Mouse (Mus musculus): Measurements from ENCODE around the gene Susd1.

Gene Susd1

DNA sequence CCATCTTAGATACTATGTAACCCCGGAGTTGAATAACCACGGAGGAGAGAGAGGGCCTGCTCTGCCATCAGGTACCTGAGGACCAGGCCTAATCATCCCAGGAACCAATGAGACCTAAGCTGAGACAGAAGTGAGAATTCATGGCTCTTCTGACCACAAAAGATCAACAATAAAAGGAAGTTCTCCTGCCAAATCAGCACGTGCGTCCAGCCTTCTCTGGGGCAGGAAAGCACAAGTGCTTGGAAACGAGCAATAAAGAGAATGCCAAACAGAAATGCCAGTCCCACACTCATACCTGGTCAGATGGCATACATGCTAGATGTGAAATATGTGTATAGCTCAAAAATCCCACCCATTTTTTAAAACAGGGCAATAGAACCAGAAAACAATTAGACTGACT lies 58.6 kb downstream of the Susd1 start:
- no peak for DNase-seq

DNA sequence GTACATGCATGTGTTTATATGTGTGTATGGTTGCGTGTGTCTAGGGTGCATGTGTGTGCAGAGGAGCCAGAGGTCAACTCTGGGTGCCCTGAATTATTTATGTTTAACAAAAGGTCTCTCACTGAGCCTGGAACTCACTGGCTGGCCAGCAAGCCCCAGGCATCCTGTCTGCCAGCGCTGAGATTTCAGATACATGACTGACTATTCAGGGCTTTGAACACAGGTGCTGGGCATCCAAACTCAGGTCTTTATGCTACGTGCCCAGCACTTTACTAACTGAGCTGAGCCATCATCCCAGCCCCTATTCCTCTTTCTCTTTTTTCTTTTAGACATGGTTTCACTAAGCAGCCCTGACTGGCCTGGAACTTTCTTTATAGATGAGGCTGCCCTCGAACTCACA lies 59.8 kb downstream of the Susd1 start:
- no peak for DNase-seq

DNA sequence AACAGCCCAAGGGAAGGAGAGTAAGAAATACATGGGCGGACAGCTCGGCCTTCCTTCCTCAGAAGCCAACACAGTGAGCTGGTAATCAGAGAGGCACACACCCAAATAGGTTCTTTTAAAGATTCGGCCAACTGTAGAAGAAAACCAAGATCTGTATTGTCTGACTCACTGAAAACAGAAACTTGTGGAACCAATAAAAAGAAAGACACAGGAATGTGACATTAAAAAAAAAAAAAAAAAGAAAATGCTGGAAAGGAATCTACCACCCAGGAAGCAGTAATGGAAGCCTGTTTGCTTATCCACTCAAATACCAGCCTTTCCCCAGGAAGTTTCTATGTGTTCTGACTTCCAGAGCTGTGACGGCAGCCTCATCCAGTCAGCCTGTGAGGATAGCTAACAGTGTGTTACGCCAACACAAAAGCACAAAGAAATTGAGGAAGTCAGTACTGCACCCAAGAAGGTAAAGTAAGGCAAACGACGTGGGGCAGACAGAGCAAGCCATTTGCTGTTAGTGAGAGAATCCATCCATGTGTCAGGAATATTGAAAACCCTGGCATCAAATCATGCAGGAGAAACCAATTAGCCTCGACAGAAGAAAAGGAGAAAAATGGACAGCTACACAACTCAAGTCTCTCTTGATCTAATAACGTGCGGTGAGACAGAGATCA lies 64.0 kb downstream of the Susd1 start:
- DNase-seq, result no peak

DNA sequence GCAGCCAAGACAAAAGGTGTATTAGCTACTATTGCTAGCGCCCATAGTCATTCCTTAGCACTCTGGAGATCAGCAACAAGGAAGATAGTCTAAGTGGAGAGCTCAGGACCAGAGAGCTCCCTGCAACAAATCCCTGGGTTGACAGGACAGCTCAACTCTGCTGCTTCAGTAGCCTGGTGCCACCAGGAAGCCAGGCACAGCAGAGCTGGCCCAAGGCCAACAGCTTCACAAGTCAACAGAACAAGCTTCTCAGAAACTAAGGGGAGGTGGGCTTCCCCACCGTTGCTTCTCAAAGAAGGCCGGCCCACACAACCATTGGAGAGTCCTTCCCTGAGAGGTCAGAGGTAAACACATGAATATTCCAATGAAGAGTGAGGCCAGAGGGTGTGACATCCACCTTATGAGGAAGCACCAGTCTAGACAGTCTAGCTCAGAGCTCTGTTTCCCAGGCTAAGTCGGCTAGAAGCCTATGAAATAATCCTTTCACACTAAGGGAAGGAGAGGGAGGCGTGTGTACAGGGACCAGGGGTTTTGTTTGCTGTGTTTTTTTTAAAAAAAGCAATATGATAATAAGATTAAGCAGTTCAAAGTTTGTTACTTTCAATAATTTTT lies 65.8 kb downstream of the Susd1 start:
- no peak for DNase-seq

DNA sequence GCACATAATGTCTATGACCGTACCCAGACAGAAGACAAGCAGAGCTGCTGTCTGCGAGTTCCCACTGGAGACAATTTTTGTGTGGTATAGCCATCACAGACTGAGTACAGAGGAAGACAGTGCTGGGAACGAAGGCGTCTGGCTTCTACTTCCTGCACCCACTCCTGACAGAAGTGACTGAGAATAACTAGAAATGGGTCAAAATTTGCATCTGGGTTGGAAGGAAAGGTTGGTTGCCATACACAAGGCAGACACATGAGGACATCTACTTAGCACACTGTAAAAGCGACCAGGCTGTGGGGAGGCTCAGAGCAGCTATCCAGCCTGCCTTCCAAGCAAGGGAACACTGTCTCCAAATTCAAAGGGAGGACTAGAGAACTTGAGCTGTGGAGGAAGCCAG lies 66.5 kb downstream of the Susd1 start:
- no peak for DNase-seq

DNA sequence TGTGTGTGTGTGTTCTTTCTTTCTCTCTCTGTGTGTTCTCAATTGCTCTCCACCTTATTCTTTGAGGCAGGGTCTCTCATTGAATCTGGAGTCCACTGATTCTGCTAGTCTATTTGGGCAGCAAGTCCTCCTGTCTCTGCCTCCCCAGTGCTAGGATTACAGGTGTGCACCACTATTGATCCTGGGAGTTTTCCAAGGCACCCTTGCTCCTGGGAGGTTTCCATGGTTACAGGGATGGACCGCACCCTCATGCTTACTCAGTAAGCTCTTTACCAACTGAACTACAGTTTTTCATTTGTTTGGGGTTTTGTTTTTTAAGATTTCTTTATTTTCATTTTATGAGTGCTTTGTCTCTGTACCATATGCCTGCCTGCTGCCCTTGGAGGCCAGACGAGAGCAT lies 68.5 kb downstream of the Susd1 start:
- DNase-seq, result no peak

DNA sequence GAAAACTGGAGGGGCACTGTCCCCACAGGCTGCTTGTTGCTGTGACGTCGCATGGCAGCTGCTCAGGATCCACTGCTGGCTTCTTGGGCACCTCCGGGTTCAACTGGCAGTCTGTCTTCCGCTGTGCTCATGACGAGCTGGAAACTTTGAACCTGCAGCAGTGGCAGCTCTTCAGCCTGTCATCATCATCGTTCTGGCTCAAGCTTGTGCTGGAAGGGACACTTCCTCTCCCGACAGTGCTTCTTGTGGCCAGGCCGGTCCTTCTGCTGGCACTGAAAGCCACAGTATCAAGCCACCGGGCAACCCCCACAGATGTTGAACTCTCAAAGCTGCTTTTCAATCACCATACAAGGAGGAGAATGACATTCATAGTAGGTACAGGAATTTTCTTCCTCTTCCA lies 70.3 kb downstream of the Susd1 start:
- DNase-seq, result no peak

DNA sequence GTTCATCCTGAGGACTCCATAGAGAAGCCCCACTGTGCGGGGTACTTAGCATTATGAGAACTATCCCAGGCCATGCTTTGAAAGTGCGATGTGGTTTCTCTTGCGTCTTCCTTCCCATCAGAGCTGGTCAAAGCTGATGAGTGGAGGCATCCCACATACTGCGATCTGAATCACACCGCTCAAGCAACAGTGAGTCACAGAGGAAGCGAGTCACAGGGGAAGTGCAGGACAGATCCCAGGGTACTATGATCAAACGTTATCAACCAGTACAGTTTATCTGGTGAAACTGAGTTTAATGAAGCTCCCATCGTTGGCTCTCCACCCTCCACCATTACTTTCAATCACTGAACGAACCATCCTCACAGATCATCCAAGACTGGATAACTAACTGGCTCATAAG lies 72.2 kb downstream of the Susd1 start:
- no peak for DNase-seq

DNA sequence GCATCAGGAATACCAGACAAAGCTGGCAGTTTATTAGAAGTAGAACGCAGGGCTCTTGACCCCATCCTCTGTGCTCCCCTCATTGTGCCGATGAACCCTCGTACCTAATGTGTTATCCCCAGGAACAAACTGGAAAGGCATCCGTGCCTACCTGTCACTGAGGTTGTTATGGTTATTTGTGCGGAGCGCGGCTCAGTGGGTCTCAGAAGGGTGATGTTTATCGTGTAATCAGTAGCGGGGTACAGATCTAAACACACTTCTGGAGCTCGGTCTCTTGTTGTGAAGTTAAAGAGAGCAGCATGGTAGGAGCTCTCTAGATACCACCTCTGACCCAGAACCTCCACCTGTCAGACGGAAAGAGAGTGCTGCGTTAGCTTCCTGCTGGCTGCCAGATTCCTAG lies 72.9 kb downstream of the Susd1 start:
- DNase-seq, result no peak

DNA sequence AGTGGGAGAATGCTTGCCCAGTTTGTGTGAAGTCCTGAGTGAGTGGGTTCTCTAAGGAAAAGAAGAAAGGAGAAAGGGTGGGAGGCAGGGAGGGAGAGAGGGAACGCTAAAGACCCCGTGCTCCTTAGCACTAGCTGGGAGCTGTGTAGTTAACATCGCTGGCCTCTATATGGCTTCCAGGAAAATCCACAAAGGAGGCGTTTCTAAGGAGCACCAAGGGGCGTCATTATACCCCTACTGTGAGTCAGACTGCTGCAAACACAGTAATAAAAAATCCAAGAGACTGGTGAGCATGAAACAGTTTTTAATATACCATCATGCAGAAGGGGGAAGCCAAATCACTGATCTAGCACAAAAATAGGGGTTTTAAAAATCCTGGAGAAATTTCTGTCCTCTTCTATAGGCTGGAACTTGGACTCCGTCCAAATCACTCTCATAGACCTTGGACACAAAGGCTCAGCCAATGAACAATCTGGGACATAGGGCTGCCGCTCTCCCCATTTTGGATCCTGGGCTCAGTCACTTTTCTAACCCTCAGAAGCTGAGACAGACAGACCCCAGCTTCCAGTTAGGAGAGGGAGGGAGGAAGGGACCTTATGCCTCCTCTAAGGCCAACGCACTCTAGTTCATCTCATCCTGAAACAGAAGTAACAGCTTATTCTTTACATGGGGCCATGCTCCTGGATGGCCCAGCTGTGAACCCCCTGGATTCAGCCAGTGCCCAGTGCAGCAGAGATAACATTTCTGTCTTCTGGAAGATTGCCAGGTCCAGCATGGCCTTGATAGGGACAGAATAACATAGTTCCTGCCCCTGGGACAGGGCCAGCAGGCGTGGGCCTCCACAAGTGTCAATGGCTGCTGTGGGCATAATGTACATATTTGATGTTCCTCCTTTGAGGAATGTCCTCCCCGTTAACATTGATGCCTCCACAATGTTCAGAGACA lies 73.9 kb downstream of the Susd1 start:
- no peak for DNase-seq

DNA sequence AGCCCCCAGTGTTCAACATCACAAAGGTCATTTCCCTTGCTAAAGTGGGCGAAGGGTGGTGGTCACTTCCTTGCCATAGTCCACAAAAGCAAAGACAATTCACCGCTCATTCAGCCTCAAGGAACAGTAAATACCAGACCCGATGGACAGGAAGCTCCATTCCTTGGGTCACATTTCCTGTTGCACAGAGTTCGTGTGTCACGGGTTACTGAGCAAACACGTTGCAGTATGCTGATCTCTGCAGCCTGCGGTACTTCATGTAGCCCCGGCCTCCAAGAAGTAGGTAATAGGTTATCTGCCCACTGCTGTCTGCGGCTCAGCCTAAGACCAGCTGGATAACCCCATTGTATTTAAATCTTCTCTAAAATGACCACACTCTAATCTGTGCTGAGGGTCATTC lies 75.4 kb downstream of the Susd1 start:
- DNase-seq, result no peak

DNA sequence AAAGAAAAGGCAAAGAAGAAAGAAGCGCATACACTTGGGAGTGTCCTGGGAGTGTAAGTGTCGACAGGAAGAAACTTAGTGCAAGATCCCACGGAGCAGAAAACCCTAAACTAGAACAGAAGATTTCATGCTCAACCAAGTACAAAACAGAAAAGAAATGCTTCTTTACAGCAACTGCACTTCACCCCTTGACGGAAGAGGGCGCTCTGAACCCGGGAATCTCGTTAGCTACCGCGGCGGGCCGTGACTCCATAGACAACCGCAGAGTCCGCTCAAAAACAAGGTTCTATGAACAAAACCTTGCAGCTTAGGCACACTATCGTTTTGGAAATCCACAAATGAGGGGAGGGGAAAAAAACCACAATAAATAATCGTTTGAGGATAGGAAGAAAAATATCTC lies 77.7 kb downstream of the Susd1 start:
- peak; percentile 72 to 81 for DNase-seq

DNA sequence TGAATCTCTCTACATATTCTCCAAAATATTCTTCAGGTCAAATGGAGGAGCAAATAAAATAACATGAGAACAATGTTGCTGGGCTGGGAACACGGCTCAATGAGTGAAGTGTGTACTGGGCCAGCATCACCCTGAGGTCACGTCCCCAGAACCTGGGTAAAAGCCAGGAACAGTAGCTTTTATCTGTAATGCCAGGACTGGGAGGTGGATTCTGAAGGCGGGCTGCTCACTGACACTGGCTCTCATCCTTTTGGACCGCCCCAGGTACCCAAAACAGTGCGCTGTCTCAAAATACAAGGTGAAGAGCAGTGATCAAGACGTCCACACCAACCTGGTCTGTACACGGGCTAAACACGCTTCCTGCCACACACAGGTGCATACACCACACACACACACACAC lies 78.5 kb downstream of the Susd1 start:
- no peak for DNase-seq

DNA sequence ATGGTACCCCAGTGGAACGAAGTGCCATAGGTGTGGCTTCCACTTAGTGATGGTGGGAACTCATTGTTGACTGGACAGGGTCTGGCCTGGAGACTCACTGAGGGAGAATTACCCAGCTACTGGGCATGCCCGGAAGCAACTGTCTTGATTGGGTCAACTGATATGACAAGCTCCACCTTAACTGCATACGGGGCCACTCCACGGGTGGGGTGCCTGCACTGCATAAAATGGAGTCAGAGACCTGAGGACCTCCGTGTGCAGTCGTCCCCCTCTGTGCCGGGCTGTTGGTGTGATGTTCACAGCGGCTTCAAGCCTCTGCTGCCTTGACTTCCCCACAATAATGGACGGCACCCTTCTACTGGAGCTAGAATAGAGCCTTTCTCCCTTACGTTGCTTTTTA lies 79.5 kb downstream of the Susd1 start:
- no peak for DNase-seq

DNA sequence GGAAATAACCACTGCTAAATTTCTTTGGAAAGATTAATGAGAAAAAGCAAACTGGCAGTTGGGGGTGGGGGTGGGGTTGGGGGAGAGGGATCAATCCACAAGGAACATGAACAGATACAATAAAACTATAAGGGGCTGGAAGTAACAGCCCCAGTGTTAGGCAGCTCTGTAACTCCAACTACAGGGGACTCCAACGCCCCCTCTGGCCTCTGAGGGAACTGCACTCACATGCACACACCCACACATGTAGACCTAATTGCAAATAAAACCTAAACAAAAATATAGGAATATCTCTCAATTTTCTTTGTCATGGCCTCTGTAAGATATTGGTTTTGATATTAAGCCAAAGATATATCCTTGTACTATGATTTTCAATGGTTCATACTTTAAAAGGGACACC lies 83.0 kb downstream of the Susd1 start:
- no peak for DNase-seq

DNA sequence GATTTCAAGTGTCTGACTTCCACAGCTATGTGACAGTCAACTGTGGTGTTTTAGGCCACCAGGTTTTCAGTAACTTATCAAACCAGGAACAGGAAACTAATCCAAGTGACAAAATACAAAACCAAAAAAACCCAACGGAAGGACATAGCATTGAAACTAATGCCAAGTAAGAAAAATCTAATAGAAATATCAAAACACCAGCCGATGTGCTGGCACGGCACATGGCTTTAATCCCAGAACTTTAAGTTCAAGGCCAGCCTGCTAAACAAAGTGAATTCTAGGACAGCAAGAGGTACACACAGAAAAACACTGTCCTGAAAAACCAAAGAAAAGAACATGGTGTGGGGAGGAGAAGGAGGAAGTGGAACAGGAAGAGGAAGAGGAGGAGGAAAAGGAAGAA lies 83.8 kb downstream of the Susd1 start:
- no peak for DNase-seq

DNA sequence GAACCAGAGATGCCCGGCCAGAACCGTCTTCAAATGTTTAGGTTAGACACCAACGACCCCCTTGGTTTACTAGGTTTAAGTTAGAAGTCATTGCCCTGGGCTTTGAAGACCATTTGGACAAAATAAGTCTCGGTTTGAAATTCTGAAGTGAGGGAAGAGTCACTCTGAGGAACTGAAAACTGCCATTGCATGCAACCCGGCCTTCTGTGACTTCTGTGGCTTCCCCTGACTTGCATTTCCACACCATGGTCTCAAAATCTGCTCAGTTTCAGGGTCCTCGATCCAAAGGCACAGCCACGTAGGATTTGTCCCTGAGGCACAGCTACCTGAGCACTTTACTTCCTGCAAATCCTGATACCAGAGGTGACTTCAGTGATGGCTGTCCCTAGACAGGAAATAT lies 86.5 kb downstream of the Susd1 start:
- no peak for DNase-seq

DNA sequence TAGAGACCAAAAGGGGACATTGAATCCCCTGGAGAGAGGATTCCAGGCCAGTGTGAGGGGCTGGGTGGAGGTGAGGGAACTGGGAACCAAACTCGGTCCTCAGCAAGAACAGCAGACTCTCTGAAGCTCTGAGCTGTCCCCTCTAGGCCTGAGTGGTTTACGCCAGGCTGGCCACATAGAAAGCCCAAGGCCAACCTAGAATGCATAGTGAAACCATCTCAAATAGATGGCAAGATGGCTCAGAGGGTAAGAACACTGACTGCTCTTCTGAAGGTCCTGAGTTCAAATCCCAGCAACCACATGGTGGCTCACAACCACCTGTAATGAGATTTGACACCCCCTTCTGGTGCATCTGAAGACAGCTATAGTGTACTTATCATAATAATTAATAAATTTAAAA lies 88.1 kb downstream of the Susd1 start:
- no peak for DNase-seq

DNA sequence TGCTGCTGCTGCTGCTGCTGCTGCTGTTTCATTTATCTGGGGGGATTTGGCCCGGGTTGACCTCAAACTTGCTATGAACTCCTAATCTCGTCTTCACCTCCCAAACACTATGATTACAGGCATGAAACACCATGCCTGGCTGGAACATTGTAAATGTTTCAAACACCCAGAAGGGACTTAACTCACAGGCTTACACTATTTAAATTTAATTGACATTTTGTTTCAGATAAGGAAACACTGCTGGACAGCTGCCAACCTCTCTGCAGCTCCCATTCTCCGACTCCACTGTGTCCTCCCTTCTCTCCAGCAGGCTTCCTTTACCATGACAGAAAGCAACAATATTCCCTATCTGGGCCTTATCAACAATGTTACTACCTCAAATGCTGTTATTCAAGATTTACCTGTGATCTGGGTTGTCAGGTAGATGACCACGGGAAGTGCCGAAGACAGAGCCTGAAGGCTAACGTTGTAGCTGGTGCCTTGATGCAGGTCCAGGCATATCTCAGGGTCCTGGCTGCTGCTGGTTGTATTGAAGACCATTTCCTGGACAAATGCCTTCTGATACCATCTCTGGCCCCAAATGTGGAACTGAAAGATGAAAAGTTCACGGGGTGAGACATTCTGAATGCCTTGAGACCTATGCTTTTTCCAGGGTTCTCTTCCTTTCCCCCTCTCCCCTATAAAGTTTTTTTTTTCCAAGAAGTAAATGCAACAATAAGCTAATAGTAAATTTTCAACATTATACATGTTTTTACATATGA lies 88.8 kb downstream of the Susd1 start:
- DNase-seq, result no peak

DNA sequence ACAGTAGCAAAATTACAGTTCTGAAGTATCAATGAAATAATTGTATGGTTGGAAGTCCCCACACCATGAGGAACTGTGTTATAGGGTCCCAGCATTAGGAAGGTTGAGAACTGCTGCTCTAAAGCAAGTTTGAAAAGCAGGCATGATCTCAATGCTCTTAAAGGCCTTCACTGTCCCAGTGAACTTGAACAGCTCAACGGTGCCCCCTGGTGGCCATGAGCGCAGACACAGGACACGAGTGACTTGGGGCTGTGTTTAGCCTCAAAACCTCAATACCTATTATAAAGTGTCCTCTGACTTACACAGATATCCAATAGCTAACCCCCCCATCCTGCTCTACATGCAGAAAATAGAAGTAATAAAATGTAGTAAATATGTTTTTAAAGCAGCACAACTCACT lies 97.7 kb downstream of the Susd1 start:
- DNase-seq, result peak; percentile 87 to 90

DNA sequence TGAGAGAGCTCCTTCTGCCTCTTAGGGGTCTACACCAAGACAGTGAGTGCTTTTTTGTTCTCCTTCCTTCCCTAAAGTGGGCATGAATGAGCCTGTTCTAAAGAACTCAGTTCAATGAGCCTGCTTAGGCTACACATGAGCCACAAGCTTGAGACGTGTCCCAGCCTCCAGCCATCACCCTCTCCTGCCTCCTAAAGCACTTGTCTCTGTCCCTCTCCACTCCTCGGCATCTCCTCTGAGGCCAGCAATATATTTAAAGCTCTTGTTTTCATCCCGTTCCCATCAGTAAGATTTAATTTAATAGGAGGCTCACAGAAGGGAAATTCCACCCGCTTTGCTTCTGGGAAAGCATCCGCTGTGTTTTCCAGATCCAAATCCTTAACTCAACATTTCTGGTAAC lies 98.4 kb downstream of the Susd1 start:
- no peak for DNase-seq

DNA sequence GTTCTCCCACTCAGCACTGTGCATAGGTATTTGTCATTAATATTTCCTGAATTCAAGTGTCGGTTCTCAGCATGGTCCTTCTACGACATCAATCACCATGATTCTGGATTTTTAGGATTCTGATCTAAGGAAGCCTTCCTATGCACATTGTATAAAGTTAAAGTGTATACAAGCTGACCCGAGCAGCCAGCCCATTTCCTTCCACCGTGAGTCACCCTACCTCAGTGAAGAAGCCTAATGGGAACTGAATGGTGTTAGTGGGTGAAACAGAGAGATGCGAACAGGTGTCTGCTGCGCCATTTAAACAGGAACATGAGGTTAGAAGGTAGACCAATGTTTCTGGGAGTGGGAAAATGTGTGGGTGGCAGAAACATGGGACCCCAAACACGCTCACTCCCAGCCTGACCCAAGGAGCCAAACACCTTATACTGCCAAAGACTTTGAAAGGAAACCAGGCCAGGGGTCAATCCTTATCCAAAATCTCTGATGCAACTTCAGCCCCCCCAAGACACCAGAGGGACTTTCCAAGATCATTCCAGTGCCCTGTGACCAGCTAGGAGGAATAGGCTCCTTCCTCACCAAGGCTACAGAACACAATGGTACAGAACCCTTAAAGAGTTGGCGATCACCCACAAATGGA lies 99.4 kb downstream of the Susd1 start:
- no peak for DNase-seq

DNA sequence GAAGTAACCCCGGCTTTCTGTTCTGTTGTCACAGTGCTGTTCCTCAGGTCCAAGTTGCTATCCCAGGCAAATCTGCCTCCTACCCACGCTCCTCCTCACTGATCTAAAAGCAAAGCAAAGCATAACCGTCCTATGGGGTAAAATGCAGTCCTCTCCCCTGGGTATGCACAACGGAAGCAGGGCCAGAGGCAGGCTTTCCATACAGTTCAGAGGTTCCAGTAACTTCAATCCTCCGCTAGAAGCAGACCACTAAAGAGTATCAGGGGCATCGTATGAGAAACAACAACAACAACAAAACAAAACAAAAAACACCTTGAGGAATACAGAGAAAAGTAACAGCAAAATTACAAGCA lies 100.9 kb downstream of the Susd1 start:
- no peak for DNase-seq

Data from thymus, postnatal 36 days (tissue).